Mouse (Mus musculus) forebrain, embryonic 14.5 days (tissue): ENCODE measurements around the gene Dock10. TPM values are rescaled to one million over a fixed set of nuclear protein-coding genes. Genes with fewer than 3 reads are reported as not detected.

Experiments
- ATAC-seq: fragments of 200-750 bp; cut with Nextera tagmentation; 2 replicates; pipeline ENCODE4 v1.8.0; 2017; ENCODE audit warnings: mild to moderate bottlenecking, moderate library complexity
- DNase-seq: peaks from one replicate; pipeline ENCODE4 v3.0.0-alpha.2; 2015; ENCODE audit warnings: low spot score
- H3K27ac ChIP-seq: fragments of 300-500 bp; sonication (generic); 2 replicates; pipeline ENCODE4 v1.5.1; 2014; ENCODE audit warnings: low read depth, mild to moderate bottlenecking, control low read depth, low read length, moderate library complexity
- H3K27me3 ChIP-seq: fragments of 300-500 bp; sonication (generic); replicated peaks from 2 replicates; pipeline ENCODE4 v1.6.1; 2014; ENCODE audit warnings: low read length, control low read depth, mixed read lengths; ENCODE audit not compliant: control insufficient read depth, insufficient read depth
- H3K36me3 ChIP-seq: fragments of 300-500 bp; sonication (generic); 2 replicates; pipeline ENCODE4 v1.6.1; 2014; ENCODE audit warnings: low read length, control low read depth; ENCODE audit not compliant: control insufficient read depth, insufficient read depth
- H3K4me1 ChIP-seq: fragments of 300-500 bp; sonication (generic); 2 replicates; pipeline ENCODE4 v1.6.1; 2014; ENCODE audit warnings: antibody characterized with exemption, low read length, control low read depth; ENCODE audit not compliant: control insufficient read depth, insufficient read depth
- H3K4me2 ChIP-seq: fragments of 300-500 bp; sonication (generic); 2 replicates; pipeline ENCODE4 v1.6.1; 2014; ENCODE audit warnings: mild to moderate bottlenecking, control low read depth, low read length
- H3K4me3 ChIP-seq: fragments of 300-500 bp; sonication (generic); 2 replicates; pipeline ENCODE4 v1.5.1; 2014; ENCODE audit warnings: low read depth, low read length, control low read depth
- H3K9ac ChIP-seq: fragments of 300-500 bp; sonication (generic); 2 replicates; pipeline ENCODE4 v1.6.1; 2014; ENCODE audit warnings: mild to moderate bottlenecking, low read length, control low read depth, moderate library complexity
- H3K9me3 ChIP-seq: fragments of 300-500 bp; sonication (generic); replicated peaks from 2 replicates; pipeline ENCODE4 v1.6.1; 2016; ENCODE audit warnings: low read length, control low read depth, mixed read lengths; ENCODE audit not compliant: control insufficient read depth
- WGBS: fragments of 180-500 bp; shearing (Covaris S2); extraction: QIAGEN DNeasy Blood & Tissue Kit; methylation state at CpG from one replicate; pipeline ENCODE4 v1.1.7; 2014; 5-methylcytosine and 5-hydroxymethylcytosine counted together
- polyA plus RNA-seq: library from polyadenylated mRNA; unstranded; fragments of >200 nt; fragmentation: Nextera tagmentation; extraction: Ambion mirVana; gene quantifications from 2 replicates; pipeline ENCODE4 v1.2.1, GENCODE M21; 2014

Dock10 gene
- polyA plus RNA-seq: 1.6 and 1.9 TPM in 2 replicates

GRCm38 (mm10) chr1:80757977-80758797 lies at the start of gene Dock10:
TSS of gene Dock10 (minus strand) at chr1:80758527.
- no peaks in the 10 kb centered on the region for H3K36me3 ChIP-seq
- peak within 1 kb of the TSS; percentile 95 for H3K4me2 ChIP-seq
- ATAC-seq (peak; percentile 81), DNase-seq (peak; percentile 56)
- peak within 1 kb of the TSS; percentile 54 for H3K4me3 ChIP-seq
- no peak within 1 kb of the TSS for H3K27ac ChIP-seq
- H3K9ac ChIP-seq: peak within 1 kb of the TSS; percentile 65
- no peaks in the 10 kb centered on the region for H3K9me3 ChIP-seq
- H3K27me3 ChIP-seq: peaks cover 12% of the 10 kb centered on the region; the same call in 1 of the 2 replicates
- WGBS: 1% methylated on average over 81 of the region's 82 CpGs
- peaks cover 4% of the 10 kb centered on the region for H3K4me1 ChIP-seq

GRCm38 (mm10) chr1:80806835-80807398 lies 48.6 kb upstream of the Dock10 start:
- no peaks in the 10 kb centered on the region for H3K9me3 ChIP-seq
- no peak for ATAC-seq
- no peak overlapping the region for H3K27ac ChIP-seq
- no peak for DNase-seq
- H3K4me2 ChIP-seq: no peak overlapping the region
- no peaks in the 10 kb centered on the region for H3K4me1 ChIP-seq
- no peaks in the 10 kb centered on the region for H3K36me3 ChIP-seq
- H3K9ac ChIP-seq: no peak overlapping the region
- no peaks in the 10 kb centered on the region for H3K27me3 ChIP-seq
- WGBS: 83% methylated on average over 3 of the region's 3 CpGs
- H3K4me3 ChIP-seq: no peak overlapping the region

- Histone ChIP-seq H3K4me1 (no peaks in the 10 kb centered on the region), H3K27me3 (no peaks in the 10 kb centered on the region), H3K27ac (no peak overlapping the region), H3K9me3 (no peaks in the 10 kb centered on the region), H3K36me3 (no peaks in the 10 kb centered on the region), H3K4me2 (no peak overlapping the region), H3K4me3 (no peak overlapping the region), H3K9ac (no peak overlapping the region)
- DNase-seq (no peak), ATAC-seq (no peak)
- WGBS: 83% methylated on average over 3 of the region's 3 CpGs
Measured at GRCm38 (mm10) chr1:80802023-80802422, 43.7 kb upstream of the Dock10 start.

- Histone ChIP-seq H3K36me3 (no peaks in the 10 kb centered on the region), H3K27ac (no peak overlapping the region), H3K4me1 (no peaks in the 10 kb centered on the region), H3K9ac (no peak overlapping the region), H3K4me3 (no peak overlapping the region), H3K9me3 (no peaks in the 10 kb centered on the region), H3K27me3 (no peaks in the 10 kb centered on the region), H3K4me2 (no peak overlapping the region)
- ATAC-seq: no peak
- no peak for DNase-seq
- 84% methylated on average over 2 of the region's 2 CpGs for WGBS
Measured at GRCm38 (mm10) chr1:80785066-80785779, 26.9 kb upstream of the Dock10 start.

DNA sequence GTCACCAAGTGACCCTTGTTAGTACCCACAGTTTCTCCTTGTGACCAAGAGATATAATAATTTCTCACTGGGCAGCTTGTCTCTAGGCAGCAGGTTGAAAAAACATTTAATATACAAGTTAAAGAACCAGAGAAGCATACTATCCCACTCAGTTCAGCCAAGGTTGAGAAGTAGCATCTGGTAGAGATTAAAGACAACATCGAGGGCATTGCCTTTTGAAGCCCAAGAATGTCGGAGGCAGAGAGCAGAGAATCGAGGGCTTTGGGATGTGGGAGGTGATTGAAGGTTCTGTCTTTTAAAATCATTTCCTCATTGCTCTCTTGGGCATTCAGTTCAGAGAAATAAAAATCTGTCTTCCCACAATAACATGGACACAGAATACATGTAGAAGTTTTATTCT lies 25.8 kb upstream of the Dock10 start:
- Histone ChIP-seq H3K9me3 (no peaks in the 10 kb centered on the region), H3K4me3 (no peak overlapping the region), H3K27ac (no peak overlapping the region), H3K4me1 (no peaks in the 10 kb centered on the region), H3K4me2 (no peak overlapping the region), H3K9ac (no peak overlapping the region), H3K36me3 (no peaks in the 10 kb centered on the region), H3K27me3 (no peaks in the 10 kb centered on the region)
- ATAC-seq (no peak), DNase-seq (no peak)
- 88% methylated on average over 3 of the region's 3 CpGs for whole genome bisulfite sequencing

DNA sequence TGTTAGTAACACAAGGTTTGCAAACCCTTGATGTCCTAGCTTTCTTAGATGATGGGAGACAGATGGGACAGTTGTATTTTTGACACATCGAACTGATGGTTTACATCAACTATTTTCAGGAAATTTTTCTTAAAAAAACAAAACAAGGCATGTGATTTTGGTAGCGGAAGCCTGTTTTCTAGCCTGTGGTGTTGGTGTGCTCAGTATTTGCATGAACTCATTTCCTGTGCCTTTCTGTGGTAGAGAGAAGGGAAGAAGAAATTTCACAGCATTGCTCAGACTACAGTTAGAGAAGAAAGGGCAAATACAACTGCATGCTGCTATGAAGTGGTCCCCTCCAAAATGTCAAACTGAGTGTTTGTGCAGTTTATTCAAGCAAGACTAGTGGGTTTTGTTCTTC lies 7.2 kb upstream of the Dock10 start:
- Histone ChIP-seq H3K9me3 (no peaks in the 10 kb centered on the region), H3K4me3 (no peak overlapping the region), H3K27ac (no peak overlapping the region), H3K27me3 (no peaks in the 10 kb centered on the region), H3K9ac (no peak overlapping the region), H3K36me3 (no peaks in the 10 kb centered on the region), H3K4me2 (no peak overlapping the region), H3K4me1 (no peaks in the 10 kb centered on the region)
- 87% methylated on average over 2 of the region's 2 CpGs for WGBS
- ATAC-seq: no peak
- DNase-seq: no peak

DNA sequence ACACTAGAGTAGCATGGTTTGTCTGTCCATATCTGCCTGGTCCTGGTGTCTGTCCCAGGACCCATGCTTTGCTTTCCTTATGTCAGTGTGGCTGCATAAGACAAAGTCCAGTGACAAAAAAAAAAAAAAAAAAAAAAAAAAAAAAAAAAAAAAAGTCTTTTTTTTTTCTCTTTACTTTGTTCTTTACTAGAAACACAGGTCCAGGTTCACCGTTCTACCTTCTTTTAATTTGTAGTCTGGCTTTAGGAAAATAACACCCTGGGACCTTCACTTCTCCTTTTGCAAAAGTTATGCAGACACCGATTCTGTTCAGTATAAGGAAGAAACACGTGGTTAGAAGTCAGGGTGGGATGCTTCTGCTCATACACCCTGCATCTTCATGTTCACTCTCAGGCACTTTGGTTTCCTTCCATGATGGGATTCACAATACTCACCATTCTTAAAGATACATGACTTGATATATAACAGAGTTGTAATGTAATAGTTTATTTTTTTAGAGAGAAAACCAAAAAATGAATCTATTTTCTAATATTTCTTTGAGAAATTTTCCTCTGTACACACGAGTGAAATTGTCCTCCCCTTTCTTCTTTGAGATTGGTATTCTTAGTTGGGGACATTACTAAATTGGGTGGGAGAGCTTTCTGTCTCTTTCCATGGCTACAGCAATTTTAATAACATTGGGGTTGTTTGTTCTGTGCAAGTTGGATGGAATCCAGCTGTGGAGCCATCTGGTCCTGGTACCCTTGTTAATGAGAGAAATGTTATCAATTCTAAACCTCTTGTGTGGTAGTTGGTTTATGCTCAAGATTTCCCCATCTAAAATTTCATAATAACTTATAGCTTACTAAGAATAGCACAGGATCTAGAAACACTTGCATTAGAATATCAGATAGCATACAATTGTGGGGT lies 5.0 kb upstream of the Dock10 start:
- peak; percentile 29 for DNase-seq
- Histone ChIP-seq H3K4me2 (no peak overlapping the region), H3K9ac (no peak overlapping the region), H3K4me3 (no peak overlapping the region), H3K9me3 (no peaks in the 10 kb centered on the region), H3K27ac (no peak overlapping the region), H3K27me3 (0 out of 2 replicates have a peak, but pooled peaks cover 6% of the 10 kb centered on the region), H3K36me3 (no peaks in the 10 kb centered on the region), H3K4me1 (no peaks in the 10 kb centered on the region; the same call in 1 of the 2 replicates)
- ATAC-seq: no peak
- 69% methylated on average over 4 of the region's 4 CpGs for WGBS

DNA sequence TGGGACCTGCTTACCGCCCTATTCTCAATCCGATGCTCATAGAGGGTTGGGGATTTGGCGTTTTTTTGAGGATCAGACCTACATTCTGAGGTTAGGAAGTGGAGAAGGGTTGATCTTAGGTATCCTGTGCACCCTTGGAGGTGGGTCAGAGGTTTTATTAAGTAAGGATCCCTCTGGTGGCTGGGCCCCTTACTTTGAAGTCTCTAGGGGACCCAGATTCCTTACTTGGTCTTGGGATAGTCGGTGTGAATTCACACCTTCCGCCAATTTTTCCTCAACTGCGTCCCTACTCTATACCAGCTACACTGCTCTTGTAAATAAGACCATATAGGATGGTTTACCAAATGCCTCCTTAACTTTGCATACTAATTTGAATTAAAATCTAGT lies 464 bp upstream of the Dock10 start:
- Histone ChIP-seq H3K27ac (no peak overlapping the region), H3K4me3 (peak overlapping the region; percentile 54), H3K4me2 (peak overlapping the region; percentile 95), H3K4me1 (peaks cover 4% of the 10 kb centered on the region), H3K9ac (peak overlapping the region; percentile 65), H3K36me3 (no peaks in the 10 kb centered on the region), H3K9me3 (no peaks in the 10 kb centered on the region), H3K27me3 (peaks cover 12% of the 10 kb centered on the region; the same call in 1 of the 2 replicates)
- ATAC-seq (no peak), DNase-seq (peak; percentile 10)
- 11% methylated on average over 6 of the region's 6 CpGs for WGBS
